Mouse (Mus musculus) kidney, postnatal 36 days (tissue): ENCODE results near the gene Pllp.

Experiments
- DNase-seq, 2 experiments: peaks; one replicate each; pipeline ENCODE4 v3.0.0; 2021 to 2022; ENCODE audit warnings: mixed read lengths in 2 of 2

Gene Pllp

GRCm38 (mm10) chr8:94695994-94696384 is at the start of gene Pllp:
Gene Pllp, minus strand, starts transcription at chr8:94696278.
- DNase-seq, result peak; percentile 56 to 80

- DNase-seq, result no peak
Observed at GRCm38 (mm10) chr8:94745476-94746184, 49.6 kb upstream of the Pllp start, which contains the start of gene Ccl22. Gene Ccl22, plus strand, starts transcription at chr8:94745590.

- DNase-seq, result no peak
Observed at GRCm38 (mm10) chr8:94744972-94745371, 48.9 kb upstream of the Pllp start.

GRCm38 (mm10) chr8:94744484-94744883 is 48.4 kb upstream of the Pllp start:
- no peak for DNase-seq

- DNase-seq, result no peak
Observed at GRCm38 (mm10) chr8:94741726-94742125, 45.6 kb upstream of the Pllp start.

- DNase-seq, result peak in 1 of 2 experiments; percentile 23
Observed at GRCm38 (mm10) chr8:94740591-94740990, 44.5 kb upstream of the Pllp start.

GRCm38 (mm10) chr8:94739829-94740228 is 43.8 kb upstream of the Pllp start:
- DNase-seq, result no peak

- peak; percentile 28 to 40 for DNase-seq
Observed at GRCm38 (mm10) chr8:94735426-94736094, 39.5 kb upstream of the Pllp start.

GRCm38 (mm10) chr8:94734735-94735350 is 38.8 kb upstream of the Pllp start:
- no peak for DNase-seq

- DNase-seq, result no peak
Observed at GRCm38 (mm10) chr8:94733821-94734465, 37.9 kb upstream of the Pllp start.

- no peak for DNase-seq
Observed at GRCm38 (mm10) chr8:94729301-94729700, 33.2 kb upstream of the Pllp start.

GRCm38 (mm10) chr8:94725998-94726397 is 29.9 kb upstream of the Pllp start:
- DNase-seq, result peak in 1 of 2 experiments; percentile 23

GRCm38 (mm10) chr8:94716841-94717240 is 20.8 kb upstream of the Pllp start:
- peak in 1 of 2 experiments; percentile 38 for DNase-seq

- DNase-seq, result peak in 1 of 2 experiments; percentile 41
Observed at GRCm38 (mm10) chr8:94715871-94716270, 19.8 kb upstream of the Pllp start.

- DNase-seq, result no peak
Observed at GRCm38 (mm10) chr8:94714556-94714955, 18.5 kb upstream of the Pllp start.

- DNase-seq, result peak; percentile 35 to 56
Observed at GRCm38 (mm10) chr8:94711160-94711718, 15.2 kb upstream of the Pllp start.

- no peak for DNase-seq
Observed at GRCm38 (mm10) chr8:94710336-94710735, 14.3 kb upstream of the Pllp start.

- peak; percentile 56 to 57 for DNase-seq
Observed at GRCm38 (mm10) chr8:94706732-94707395, 10.8 kb upstream of the Pllp start.

GRCm38 (mm10) chr8:94705581-94706245 is 9.6 kb upstream of the Pllp start:
- no peak for DNase-seq

GRCm38 (mm10) chr8:94704669-94704984 is 8.5 kb upstream of the Pllp start:
- no peak for DNase-seq

GRCm38 (mm10) chr8:94703972-94704668 is 8.0 kb upstream of the Pllp start:
- peak; percentile 96 for DNase-seq
